Mouse (Mus musculus) myocyte (in vitro differentiated cells): ENCODE measurements around the gene Rcbtb1.

Experiments
- E2F4 ChIP-seq: IDR thresholded peaks from one replicate; pipeline ENCODE4 v1.6.1; 2011; ENCODE audit warnings: mild to moderate bottlenecking, control low read depth, moderate library complexity; ENCODE audit not compliant: insufficient read depth
- MAX ChIP-seq: IDR thresholded peaks from one replicate; pipeline ENCODE4 v1.6.1; 2011; ENCODE audit warnings: low read depth, mild to moderate bottlenecking, control low read depth
- POLR2A ChIP-seq: IDR thresholded peaks from one replicate; pipeline ENCODE4 v1.6.1; 2011; ENCODE audit warnings: low read depth, mild to moderate bottlenecking, control low read depth, moderate library complexity; ENCODE audit not compliant: insufficient read length
- POLR2AphosphoS2 ChIP-seq: IDR thresholded peaks from one replicate; pipeline ENCODE4 v1.6.1; 2011; ENCODE audit warnings: low read depth, control low read depth; ENCODE audit not compliant: insufficient read length
- REST ChIP-seq: IDR thresholded peaks from one replicate; pipeline ENCODE4 v1.6.1; 2011; ENCODE audit warnings: mild to moderate bottlenecking, control low read depth, moderate library complexity; ENCODE audit not compliant: insufficient read depth, insufficient read length
- SRF ChIP-seq: IDR thresholded peaks from one replicate; pipeline ENCODE4 v1.6.1; 2011; ENCODE audit warnings: low read depth; ENCODE audit not compliant: control insufficient read depth, insufficient read length
- TCF3 ChIP-seq: IDR thresholded peaks from one replicate; pipeline ENCODE4 v1.6.1; 2011; ENCODE audit warnings: low read depth, control low read depth; ENCODE audit not compliant: insufficient read length
- USF1 ChIP-seq: IDR thresholded peaks from one replicate; pipeline ENCODE4 v1.6.1; 2011; ENCODE audit warnings: low read depth, mild to moderate bottlenecking, control low read depth, moderate library complexity

DNA sequence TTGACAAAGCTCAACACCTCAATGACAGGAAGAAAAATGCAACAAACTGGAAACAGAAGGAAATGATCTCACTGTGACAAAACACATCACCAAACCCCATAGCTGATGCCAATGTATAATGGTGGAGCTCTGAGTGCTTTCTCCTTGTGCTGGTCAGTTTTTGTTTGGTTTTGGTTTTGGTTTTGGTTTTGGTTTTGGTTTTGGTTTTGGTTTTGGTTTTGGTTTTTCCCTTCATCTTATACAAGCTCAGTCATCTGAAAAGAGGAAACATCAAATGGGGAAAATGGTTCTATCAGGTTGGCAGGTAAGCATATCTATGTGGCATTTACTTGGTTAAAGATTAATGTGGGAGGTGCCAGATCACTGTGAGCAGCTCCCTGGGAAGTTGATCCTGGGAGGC, 15.5 kb upstream of the Rcbtb1 start:
- TF ChIP-seq POLR2AphosphoS2 (no peak), MAX (no peak), POLR2A (no peak), E2F4 (no peak), TCF3 (no peak), USF1 (no peak), REST (no peak), SRF (no peak)
